Mouse (Mus musculus) cerebral cortex, adult 2 months (tissue): ENCODE data around the gene Gm8765.

Experiments
- WGBS: fragments of 180-500 bp; shearing (Covaris S2); methylation state at CpG from one replicate; pipeline ENCODE4 v1.1.7; 2018; 5-methylcytosine and 5-hydroxymethylcytosine counted together

The Gm8765 gene

GRCm38 (mm10) chr13:50698012-50698411, at the start of gene Gm8765:
TSS of gene Gm8765 (plus strand) at chr13:50698312.
- WGBS: 29% methylated on average over 1 of the region's 2 CpGs

GRCm38 (mm10) chr13:50648771-50649170, 49.3 kb upstream of the Gm8765 start:
- 79% methylated on average over 2 of the region's 2 CpGs for WGBS

GRCm38 (mm10) chr13:50751732-50752131, 53.6 kb downstream of the Gm8765 start:
- WGBS: 77% methylated on average over 2 of the region's 2 CpGs
